Mouse (Mus musculus) kidney, postnatal 0 days (tissue): ENCODE data around the gene Abca4. TPM values are rescaled to one million over a fixed set of nuclear protein-coding genes. Genes with fewer than 3 reads are reported as not detected.

Experiments used
- ATAC-seq: fragments of 200-750 bp; cut with Nextera tagmentation; replicated peaks from 2 replicates; pipeline ENCODE4 v1.8.0; 2017; ENCODE audit warnings: low read depth, moderate number of reproducible peaks, moderate TSS enrichment, moderate library complexity; ENCODE audit not compliant: low FRiP score
- DNase-seq: peaks from one replicate; pipeline ENCODE4 v3.0.0-alpha.2; 2016; ENCODE audit warnings: low spot score
- H3K27ac ChIP-seq: fragments of 300-500 bp; sonication (generic); 2 replicates; pipeline ENCODE4 v1.5.1; 2014; ENCODE audit warnings: mild to moderate bottlenecking
- H3K27me3 ChIP-seq: fragments of 300-500 bp; sonication (generic); 2 replicates; pipeline ENCODE4 v1.6.1; 2014; ENCODE audit warnings: low read length, mixed read lengths; ENCODE audit not compliant: insufficient read depth
- H3K36me3 ChIP-seq: fragments of 300-500 bp; sonication (generic); 2 replicates; pipeline ENCODE4 v1.6.1; 2014; ENCODE audit warnings: low read length, mixed read lengths; ENCODE audit not compliant: insufficient read depth
- H3K4me1 ChIP-seq: fragments of 300-500 bp; sonication (generic); replicated peaks from 2 replicates; pipeline ENCODE4 v1.6.1; 2014; ENCODE audit warnings: antibody characterized with exemption, low read length, mixed read lengths; ENCODE audit not compliant: insufficient read depth
- H3K4me2 ChIP-seq: fragments of 300-500 bp; sonication (generic); 2 replicates; pipeline ENCODE4 v1.6.1; 2014; ENCODE audit warnings: mild to moderate bottlenecking, low read length, moderate library complexity, mixed read lengths
- H3K4me3 ChIP-seq: fragments of 300-500 bp; sonication (generic); replicated peaks from 2 replicates; pipeline ENCODE4 v1.5.1; 2014; ENCODE audit warnings: low read depth, low read length
- H3K9ac ChIP-seq: fragments of 300-500 bp; sonication (generic); 2 replicates; pipeline ENCODE4 v1.6.1; 2014; ENCODE audit warnings: low read depth, low read length
- H3K9me3 ChIP-seq: fragments of 300-500 bp; sonication (generic); replicated peaks from 2 replicates; pipeline ENCODE4 v1.6.1; 2016; ENCODE audit warnings: low read length, inconsistent platforms, mixed read lengths
- CTCF ChIP-seq: IDR thresholded peaks from 2 replicates; pipeline ENCODE4 v1.5.1; 2016; ENCODE audit warnings: antibody characterized with exemption, low read depth, mild to moderate bottlenecking, moderate library complexity
- WGBS: fragments of 180-500 bp; shearing (Covaris S2); extraction: QIAGEN DNeasy Blood & Tissue Kit; methylation state at CpG from one replicate; pipeline ENCODE4 v1.1.7; 2014; 5-methylcytosine and 5-hydroxymethylcytosine counted together
- polyA plus RNA-seq: library from polyadenylated mRNA; unstranded; fragments of >200 nt; fragmentation: Nextera tagmentation; extraction: Ambion mirVana; gene quantifications from 2 replicates; pipeline ENCODE4 v1.2.1, GENCODE M21; 2015

The Abca4 gene
- polyA plus RNA-seq, 1 experiment from 2014 or later = 1.2 TPM

DNA sequence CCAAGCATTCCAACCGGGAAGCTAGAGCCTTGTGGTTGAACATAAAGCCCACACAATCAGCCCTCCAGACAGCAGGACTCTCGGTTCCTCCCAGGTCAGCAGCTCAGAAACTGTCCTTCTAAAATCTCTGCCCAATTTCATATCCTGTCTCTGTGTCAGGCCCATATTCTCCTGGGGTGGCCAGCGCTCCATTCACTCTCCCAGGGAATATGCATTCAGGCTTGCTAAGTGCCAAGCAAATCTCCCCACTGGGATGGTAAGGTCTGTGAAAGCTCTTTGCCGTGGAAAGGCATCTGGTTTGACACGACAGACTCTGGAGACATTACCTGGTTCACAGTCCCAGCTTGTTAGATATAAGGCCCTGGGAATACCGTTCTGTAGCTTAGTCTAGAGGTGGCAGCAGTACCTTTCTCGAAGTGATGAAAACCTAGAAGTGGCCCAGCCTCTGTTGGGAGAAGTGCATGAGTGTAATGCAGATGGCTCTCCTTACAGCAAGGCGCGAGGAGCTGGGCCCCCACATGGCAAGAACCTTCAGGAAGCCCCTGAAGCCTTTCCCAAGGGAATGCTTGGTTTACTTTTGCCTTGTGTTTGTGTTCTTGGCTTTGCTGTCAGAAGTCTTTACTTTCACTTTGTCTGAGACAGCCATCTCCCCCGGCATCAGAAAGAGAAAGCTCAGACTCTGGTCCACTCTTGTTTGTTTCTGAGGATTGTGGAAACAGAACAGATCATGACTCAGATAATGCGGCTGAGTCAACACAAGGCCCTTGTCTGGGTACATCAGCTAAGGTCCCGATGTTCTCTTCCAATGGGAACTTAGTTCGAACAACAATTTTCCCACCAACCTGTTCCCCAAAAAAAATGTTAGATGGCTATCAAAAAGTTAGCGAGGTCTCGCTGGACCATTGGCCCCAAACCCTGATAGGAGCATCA is 164.3 kb downstream of the Abca4 start:
- no peaks in the 10 kb centered on the region for H3K36me3 ChIP-seq
- DNase-seq (no peak), ATAC-seq (no peak)
- no peaks in the 10 kb centered on the region for H3K27me3 ChIP-seq
- H3K9me3 ChIP-seq = no peaks in the 10 kb centered on the region
- H3K4me1 ChIP-seq = 0 out of 2 replicates have a peak, but pooled peaks cover 4% of the 10 kb centered on the region
- peak; percentile 13; the same call in 1 of the 2 replicates for TF ChIP-seq CTCF
- no peak overlapping the region for H3K4me3 ChIP-seq
- no peak overlapping the region for H3K9ac ChIP-seq
- peak overlapping the region; percentile 14; the same call in 1 of the 2 replicates for H3K4me2 ChIP-seq
- H3K27ac ChIP-seq = peak overlapping the region; percentile 48
- 76% methylated on average over 15 of the region's 15 CpGs for WGBS

GRCm38 (mm10) chr3:122209511-122209910 is 165.3 kb downstream of the Abca4 start:
- Histone ChIP-seq H3K9me3 (no peaks in the 10 kb centered on the region), H3K4me1 (0 out of 2 replicates have a peak, but pooled peaks cover 4% of the 10 kb centered on the region), H3K4me2 (no peak overlapping the region), H3K27me3 (no peaks in the 10 kb centered on the region), H3K9ac (no peak overlapping the region), H3K36me3 (no peaks in the 10 kb centered on the region), H3K27ac (peak overlapping the region; percentile 48), H3K4me3 (no peak overlapping the region)
- no peak for TF ChIP-seq CTCF
- 68% methylated on average over 11 of the region's 11 CpGs for WGBS
- ATAC-seq (no peak; the same call in 1 of the 2 replicates), DNase-seq (no peak)

DNA sequence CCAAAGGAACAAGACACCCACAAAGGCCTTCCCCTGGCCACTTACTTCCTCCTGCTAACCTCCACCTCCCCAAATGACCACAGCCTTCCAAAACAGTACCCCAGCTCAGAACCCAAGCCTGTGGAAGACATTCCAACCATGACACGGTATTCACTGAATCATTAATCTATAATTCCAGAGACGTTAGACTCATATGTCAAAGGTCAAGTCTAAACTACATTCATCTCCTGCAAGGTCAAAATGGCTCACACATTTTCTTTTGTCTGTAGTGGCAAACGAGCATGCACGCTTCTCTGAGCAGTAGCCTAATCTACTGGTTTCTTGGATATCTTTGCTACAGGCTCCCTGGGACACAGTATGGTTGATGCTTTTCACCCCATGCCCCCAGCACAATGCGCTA is 166.2 kb downstream of the Abca4 start:
- H3K4me2 ChIP-seq = no peak overlapping the region
- no peaks in the 10 kb centered on the region for H3K9me3 ChIP-seq
- H3K4me1 ChIP-seq = 0 out of 2 replicates have a peak, but pooled peaks cover 4% of the 10 kb centered on the region
- H3K4me3 ChIP-seq = no peak overlapping the region
- TF ChIP-seq CTCF = no peak
- no peak overlapping the region for H3K9ac ChIP-seq
- H3K27ac ChIP-seq = peak overlapping the region; percentile 48
- H3K36me3 ChIP-seq = no peaks in the 10 kb centered on the region
- DNase-seq (peak; percentile 54), ATAC-seq (no peak)
- 41% methylated on average over 5 of the region's 5 CpGs for WGBS
- H3K27me3 ChIP-seq = no peaks in the 10 kb centered on the region

DNA sequence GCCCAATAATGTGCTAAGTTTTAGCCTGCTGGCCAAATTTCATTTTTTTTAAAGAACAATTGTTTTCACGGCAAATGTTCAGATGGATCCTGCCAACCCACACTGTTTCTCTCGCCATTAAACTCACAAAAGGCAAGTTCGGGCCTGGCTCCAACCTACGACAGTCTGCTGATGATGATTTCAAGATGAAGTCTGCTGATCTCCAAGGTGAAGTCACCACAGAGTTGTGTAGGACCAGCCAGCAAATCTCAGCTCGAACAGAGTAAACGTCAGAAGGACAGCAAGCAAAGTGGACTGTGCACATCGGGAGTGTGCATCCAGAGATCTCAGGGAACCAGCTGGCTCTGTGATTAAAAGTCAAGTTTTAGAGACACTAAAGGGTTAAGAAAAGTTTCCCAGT is 166.6 kb downstream of the Abca4 start:
- 71% methylated on average over 7 of the region's 7 CpGs for WGBS
- H3K27me3 ChIP-seq = no peaks in the 10 kb centered on the region
- ATAC-seq = no peak

GRCm38 (mm10) chr3:122211446-122212125 is 167.3 kb downstream of the Abca4 start:
- DNase-seq (no peak), ATAC-seq (no peak)
- Histone ChIP-seq H3K27ac (no peak overlapping the region), H3K9ac (no peak overlapping the region), H3K4me2 (no peak overlapping the region), H3K4me3 (no peak overlapping the region), H3K27me3 (no peaks in the 10 kb centered on the region), H3K36me3 (no peaks in the 10 kb centered on the region), H3K4me1 (no peaks in the 10 kb centered on the region), H3K9me3 (no peaks in the 10 kb centered on the region)
- 61% methylated on average over 13 of the region's 13 CpGs for WGBS
- TF ChIP-seq CTCF = no peak

More for the DNA sequence above, 166.6 kb downstream of the Abca4 start:
- Histone ChIP-seq H3K27ac (peak overlapping the region; percentile 48; the same call in 1 of the 2 replicates), H3K4me1 (0 out of 2 replicates have a peak, but pooled peaks cover 2% of the 10 kb centered on the region), H3K9me3 (no peaks in the 10 kb centered on the region), H3K4me2 (no peak overlapping the region), H3K4me3 (no peak overlapping the region), H3K9ac (no peak overlapping the region), H3K36me3 (no peaks in the 10 kb centered on the region)
- DNase-seq = no peak
- no peak for TF ChIP-seq CTCF
